25 mouse cellular contexts compared by ENCODE assay signal in the genomic region with DNA sequence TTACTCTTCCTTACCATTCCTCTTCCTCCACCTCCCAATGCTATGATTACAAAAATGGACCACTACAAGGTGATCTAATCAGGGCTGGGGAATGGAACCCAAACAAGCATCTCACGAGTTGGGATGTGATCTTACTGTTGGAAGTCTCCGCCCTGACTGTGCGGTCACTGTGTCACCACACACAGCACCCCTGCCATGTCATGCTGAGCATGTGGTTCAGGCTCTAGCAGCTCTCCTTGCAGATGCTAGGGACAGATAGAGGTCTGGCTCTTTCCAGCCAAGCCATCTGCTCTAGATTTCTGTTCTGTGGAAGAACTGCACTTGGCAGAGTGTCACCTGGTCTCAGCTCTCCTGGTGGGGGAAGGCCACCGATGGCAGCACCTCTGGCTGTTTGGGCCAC.
A peak's percentile ranks its signal among the peaks of the same experiment; 100 is the strongest.
DNase-seq lines count a peak whose midpoint lies in the region; ATAC-seq lines count a peak whose summit lies in the region.
"Had no signal": no experiment of that assay in that cellular context is flagged by ENCODE, and none has a peak within 500 bp of the region (broad histone marks: within the 10 kb centered on the region; RNA-seq: fewer than 3 reads in every experiment).

No protein-coding gene starts in this region.

- no peak overlapping the region for H3K27ac ChIP-seq in kidney, embryonic 15.5 days
- H3K27ac ChIP-seq: embryonic facial prominence, embryonic 10.5 days; embryonic facial prominence, embryonic 12.5 days; forebrain, embryonic 13.5 days; forebrain, embryonic 15.5 days had no signal

- peak; percentile 21 for DNase-seq in 416B (ENCODE audit: low read depth)
- DNase-seq in urinary bladder, adult 18-20 months (ENCODE audit: low spot score in 2 of 2): no peak
- no peak for DNase-seq in thymus, postnatal 14 days
- DNase-seq: adrenal gland, adult 2 months; adrenal gland, postnatal 10 days; adrenal gland, postnatal 25 days; B cell, adult 2 months; cerebellum, adult 11 months; cerebellum, adult 18-20 months; cerebellum, adult 8-10 months; cerebellum, adult 9-11 months; cerebellum, postnatal 14 days; cerebellum, postnatal 36 days; forebrain, postnatal 0 days had no signal

- H3K4me1 ChIP-seq in kidney, embryonic 15.5 days: 0 out of 2 replicates have a peak, but pooled peaks cover 3% of the 10 kb centered on the region
- H3K4me1 ChIP-seq: embryonic facial prominence, embryonic 12.5 days; forebrain, embryonic 13.5 days; forebrain, embryonic 15.5 days had no signal

- no peaks in the 10 kb centered on the region for H3K27me3 ChIP-seq in kidney, embryonic 15.5 days
- H3K27me3 ChIP-seq: embryonic facial prominence, embryonic 12.5 days; forebrain, embryonic 13.5 days; forebrain, embryonic 15.5 days; Patski had no signal

- WGBS in kidney, embryonic 15.5 days: 79% methylated on average over 4 of the region's 4 CpGs

- no peaks in the 10 kb centered on the region for H3K9me3 ChIP-seq in kidney, embryonic 15.5 days (replicated peaks)
- H3K9me3 ChIP-seq: embryonic facial prominence, embryonic 10.5 days; embryonic facial prominence, embryonic 12.5 days; forebrain, embryonic 13.5 days had no signal

- no peak overlapping the region for H3K9ac ChIP-seq in kidney, embryonic 15.5 days
- H3K9ac ChIP-seq: embryonic facial prominence, embryonic 12.5 days; forebrain, embryonic 13.5 days; forebrain, embryonic 15.5 days; forebrain, postnatal 0 days had no signal

- no peak overlapping the region for H3K4me2 ChIP-seq in kidney, embryonic 15.5 days
- H3K4me2 ChIP-seq: embryonic facial prominence, embryonic 12.5 days; forebrain, embryonic 13.5 days; forebrain, embryonic 15.5 days had no signal

- no peak overlapping the region for H3K4me3 ChIP-seq in kidney, embryonic 15.5 days (replicated peaks)
- H3K4me3 ChIP-seq: embryonic facial prominence, embryonic 10.5 days; embryonic facial prominence, embryonic 12.5 days; forebrain, embryonic 13.5 days; forebrain, embryonic 15.5 days had no signal

- peak; percentile 98 for ATAC-seq in common myeloid progenitor, adult 5-6 weeks (replicated peaks; ENCODE audit: low read depth, poor library complexity, severe bottlenecking)
- peak; percentile 97 for ATAC-seq in megakaryocyte progenitor cell, adult 5-6 weeks (replicated peaks; ENCODE audit: poor library complexity)
- no peak for ATAC-seq in kidney, embryonic 15.5 days (replicated peaks; ENCODE audit: low FRiP score)
- ATAC-seq: activated CD4-positive, CD25-positive, alpha-beta regulatory T cell, adult 4 months; CD4-positive, CD25-positive, alpha-beta regulatory T cell, adult 4 months; forebrain, embryonic 13.5 days; forebrain, embryonic 15.5 days; forebrain, postnatal 0 days; Patski had no signal

- H3K36me3 ChIP-seq in kidney, embryonic 15.5 days: no peaks in the 10 kb centered on the region
- H3K36me3 ChIP-seq: embryonic facial prominence, embryonic 10.5 days; embryonic facial prominence, embryonic 12.5 days; forebrain, embryonic 15.5 days; G1E had no signal
